Mouse (Mus musculus) large intestine, adult 2 months (tissue): Measurements from ENCODE around the gene Pmp22. TPM values are rescaled to one million over a fixed set of nuclear protein-coding genes. Genes with fewer than 3 reads are reported as not detected.

ENCODE experiments used
- polyA plus RNA-seq: library from polyadenylated mRNA; depleted of rRNA; stranded (reverse); fragments of >200 nt; gene quantifications from 2 replicates; pipeline ENCODE4 v1.2.3, GENCODE M21; 2012; rRNA removed

The Pmp22 gene
- polyA plus RNA-seq, 1 experiment: 215 TPM

Other genes with a start within 250 kb of the Pmp22 start
- 18.5 and 19.1 TPM in 2 replicates for gene Tvp23b, start 249.5 kb upstream of the Pmp22 start, polyA plus RNA-seq
- not detected in 2 replicates for gene Cdrt4, start 177.8 kb upstream of the Pmp22 start, polyA plus RNA-seq
- gene Tekt3, start 67.3 kb upstream of the Pmp22 start, polyA plus RNA-seq: not detected in 2 replicates